Mouse (Mus musculus) MEL (cell line): Measurements from ENCODE around the gene Dglucy. TPM values are rescaled to one million over a fixed set of nuclear protein-coding genes. Genes with fewer than 3 reads are reported as not detected.
A peak's percentile ranks its signal among the peaks of the same experiment; 100 is the strongest.

ENCODE experiments used
- DNase-seq: peaks from one replicate; pipeline ENCODE4 v3.0.0; 2011; ENCODE audit warnings: low read depth, low spot score
- H3K27ac ChIP-seq: 2 replicates; pipeline ENCODE4 v1.5.1; 2012; ENCODE audit warnings: low read depth, mild to moderate bottlenecking, control low read depth, low read length, moderate library complexity; ENCODE audit not compliant: control insufficient read depth
- H3K27me3 ChIP-seq, 2 experiments: fragments of 150-350 bp in 1 of 2; sonication (generic) in 1 of 2; 2 replicates each; pipeline ENCODE4 v1.6.1; 2012; ENCODE audit warnings: low read length in 2 of 2, mild to moderate bottlenecking in 2 of 2, improper control_type of control experiment in 1 of 2, moderate library complexity in 1 of 2; ENCODE audit not compliant: insufficient read depth in 2 of 2, control insufficient read depth in 1 of 2
- H3K36me3 ChIP-seq, 2 experiments: 2 replicates each; pipeline ENCODE4 v1.6.1; 2012 to 2014; ENCODE audit warnings: low read length in 2 of 2, improper control_type of control experiment in 1 of 2, inconsistent platforms in 1 of 2, mild to moderate bottlenecking in 1 of 2; ENCODE audit not compliant: insufficient read depth in 2 of 2, control insufficient read depth in 1 of 2
- H3K4me1 ChIP-seq, 2 experiments: fragments of 150-350 bp in 1 of 2; sonication (generic) in 1 of 2; 2 replicates each; pipeline ENCODE4 v1.6.1; 2012; ENCODE audit warnings: low read length in 2 of 2, improper control_type of control experiment in 1 of 2, mild to moderate bottlenecking in 1 of 2; ENCODE audit not compliant: insufficient read depth in 2 of 2, control insufficient read depth in 1 of 2
- H3K4me3 ChIP-seq, 2 experiments: fragments of 150-350 bp in 1 of 2; sonication (generic) in 1 of 2; 2 replicates each; pipeline ENCODE4 v1.5.1; 2012; ENCODE audit warnings: low read depth in 2 of 2, low read length in 2 of 2, mild to moderate bottlenecking in 2 of 2, moderate library complexity in 2 of 2, control low read depth in 1 of 2, improper control_type of control experiment in 1 of 2; ENCODE audit not compliant: control insufficient read depth in 1 of 2, insufficient read depth in 1 of 2
- H3K79me2 ChIP-seq: 2 replicates; pipeline ENCODE4 v1.6.1; 2012; ENCODE audit warnings: mild to moderate bottlenecking, low read length, moderate library complexity; ENCODE audit not compliant: control insufficient read depth, poor library complexity, insufficient read depth
- H3K9ac ChIP-seq: 2 replicates; pipeline ENCODE4 v1.6.1; 2012; ENCODE audit warnings: low read depth, mild to moderate bottlenecking, control low read depth, low read length, moderate library complexity; ENCODE audit not compliant: control insufficient read depth, poor library complexity, severe bottlenecking
- H3K9me3 ChIP-seq: fragments of 150-350 bp; sonication (generic); replicated peaks from 2 replicates; pipeline ENCODE4 v1.6.1; 2012; ENCODE audit warnings: mild to moderate bottlenecking, low read length, improper control_type of control experiment, moderate library complexity; ENCODE audit not compliant: insufficient read depth
- CTCF ChIP-seq, 3 experiments: IDR thresholded peaks in 2 of 3; conservative IDR thresholded peaks in 1 of 3; 2 replicates each; pipeline ENCODE4 v1.5.1; 2011 to 2012; ENCODE audit warnings: low read length in 3 of 3, low read depth in 2 of 3, mild to moderate bottlenecking in 2 of 3, improper control_type of control experiment in 1 of 3, inconsistent platforms in 1 of 3, mixed read lengths in 1 of 3, moderate library complexity in 1 of 3; ENCODE audit not compliant: control insufficient read depth in 1 of 3, insufficient read depth in 1 of 3, poor library complexity in 1 of 3, severe bottlenecking in 1 of 3
- HCFC1 ChIP-seq: IDR thresholded peaks from 2 replicates; pipeline ENCODE4 v1.6.1; 2012; ENCODE audit warnings: low read depth, mild to moderate bottlenecking, inconsistent platforms, low read length, improper control_type of control experiment, moderate library complexity
- MAFK ChIP-seq: IDR thresholded peaks from 2 replicates; pipeline ENCODE4 v1.6.1; 2011; ENCODE audit warnings: low read depth, mild to moderate bottlenecking, low read length, improper control_type of control experiment, borderline replicate concordance
- MXI1 ChIP-seq: IDR thresholded peaks from 2 replicates; pipeline ENCODE4 v1.6.1; 2011; ENCODE audit warnings: mild to moderate bottlenecking, low read depth, low read length, improper control_type of control experiment
- MYB ChIP-seq: IDR thresholded peaks from 2 replicates; pipeline ENCODE4 v1.6.1; 2011; ENCODE audit warnings: mild to moderate bottlenecking, low read depth, low read length, improper control_type of control experiment
- UBTF ChIP-seq: IDR thresholded peaks from 2 replicates; pipeline ENCODE4 v1.6.1; 2012; ENCODE audit warnings: low read depth, mild to moderate bottlenecking, inconsistent platforms, low read length, improper control_type of control experiment, moderate library complexity, borderline replicate concordance; ENCODE audit not compliant: insufficient read depth
- USF1 ChIP-seq: IDR thresholded peaks from 2 replicates; pipeline ENCODE4 v1.6.1; 2014; ENCODE audit warnings: low read depth, mild to moderate bottlenecking, inconsistent platforms, low read length, improper control_type of control experiment, moderate library complexity
- ZNF384 ChIP-seq: IDR thresholded peaks from 2 replicates; pipeline ENCODE4 v1.6.1; 2012; ENCODE audit warnings: low read depth, mild to moderate bottlenecking, inconsistent platforms, low read length, improper control_type of control experiment
- polyA plus RNA-seq, 2 experiments: library from polyadenylated mRNA; stranded (reverse) in 1 of 2; unstranded in 1 of 2; fragments of >175 nt in 1 of 2; fragments of >200 nt in 1 of 2; gene quantifications; 2 replicates each; pipeline versions ENCODE4 v1.2.1 to v1.2.4; 2012; ENCODE audit warnings: low replicate concordance in 2 of 2, low read depth in 1 of 2; ENCODE audit not compliant: insufficient read length in 2 of 2, insufficient read depth in 1 of 2, missing spikeins in 1 of 2
- total RNA-seq: library from RNA; depleted of rRNA; stranded (reverse); fragments of 300-350 nt; gene quantifications from 2 replicates; pipeline ENCODE4 v1.2.3, GENCODE M21; 2012

The Dglucy gene
- total and polyA plus RNA-seq, 3 experiments = 0.03 TPM; not detected in 2

DNA sequence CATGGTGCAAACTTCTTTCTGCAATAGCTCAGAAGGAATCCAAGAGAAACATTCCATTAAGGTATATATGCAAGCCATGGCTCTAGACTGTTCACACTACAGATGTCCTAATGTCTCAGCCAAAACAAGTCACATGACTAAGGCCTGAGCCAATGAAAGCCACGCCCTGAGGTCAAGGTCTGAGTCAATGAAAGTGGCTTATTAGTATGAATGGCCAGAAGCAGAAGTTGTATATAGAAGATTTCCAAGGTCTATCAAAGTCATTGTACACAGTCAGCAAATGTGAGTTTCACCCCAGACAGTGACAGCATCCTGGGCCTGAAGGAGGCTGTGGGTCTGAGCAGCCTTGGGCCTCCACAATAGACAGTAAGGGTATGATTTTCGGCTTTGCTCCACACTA, 52.2 kb downstream of the Dglucy start:
- Histone ChIP-seq H3K79me2 (no peaks in the 10 kb centered on the region), H3K27me3 (no peaks in the 10 kb centered on the region; a peak in 1 of 4 replicates), H3K27ac (no peak overlapping the region), H3K9ac (no peak overlapping the region), H3K9me3 (no peaks in the 10 kb centered on the region), H3K36me3 (no peaks in the 10 kb centered on the region), H3K4me3 (no peak overlapping the region), H3K4me1 (no peaks in the 10 kb centered on the region)
- no peak for DNase-seq
- TF ChIP-seq CTCF (IDR thresholded peaks at IDR 0.05 in 2 of 3, conservative IDR thresholded peaks at IDR 0.05 in 1 of 3; ENCODE audit: control insufficient read depth in 1 of 3, insufficient read depth in 1 of 3, low read depth in 2 of 3, low read length in 3 of 3, poor library complexity in 1 of 3, severe bottlenecking in 1 of 3) (no peak), USF1 (peak; percentile 21; the same call in 1 of the 2 replicates)

DNA sequence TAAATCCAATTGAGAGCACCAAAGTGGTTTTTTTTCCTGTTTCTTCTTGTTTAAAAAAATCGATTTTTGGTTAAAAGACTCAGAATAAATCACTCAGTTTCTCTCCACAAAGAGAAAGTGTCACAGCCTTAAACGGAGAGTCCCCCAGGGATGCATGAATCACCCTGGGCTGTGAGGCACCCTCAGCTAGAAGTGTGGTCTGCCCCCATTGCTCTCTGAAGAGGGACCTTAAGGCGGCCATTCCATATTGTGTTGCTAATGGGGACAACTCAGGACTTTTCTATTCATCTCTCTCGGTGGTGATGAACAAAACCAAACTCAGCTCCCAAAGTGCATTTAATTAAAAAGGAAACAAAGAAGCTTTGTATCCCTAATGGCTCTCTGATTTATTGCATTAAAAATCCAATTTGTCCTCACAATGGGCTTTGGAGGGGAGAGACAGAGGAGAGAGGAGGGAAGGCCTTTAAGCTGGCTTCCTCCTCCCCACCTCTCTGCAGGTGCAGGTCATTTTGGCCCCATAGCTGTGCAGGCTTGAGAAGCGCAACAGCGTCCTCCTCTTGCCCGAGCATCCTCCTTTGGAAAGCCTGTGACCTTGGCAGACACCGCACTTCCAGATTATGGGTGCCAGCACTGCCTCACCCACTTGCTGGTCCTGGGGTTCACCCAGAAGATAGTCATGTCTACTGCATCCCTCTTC, 52.9 kb downstream of the Dglucy start:
- TF ChIP-seq UBTF (no peak), MAFK (no peak), ZNF384 (no peak)
- no peaks in the 10 kb centered on the region for H3K36me3 ChIP-seq
- no peak for DNase-seq
- no peaks in the 10 kb centered on the region for H3K79me2 ChIP-seq
- no peak overlapping the region for H3K27ac ChIP-seq
- H3K27me3 ChIP-seq = no peaks in the 10 kb centered on the region; a peak in 1 of 4 replicates
- H3K9ac ChIP-seq = no peak overlapping the region
- no peak overlapping the region for H3K4me3 ChIP-seq
- no peaks in the 10 kb centered on the region for H3K9me3 ChIP-seq
- 0 out of 4 replicates have a peak, but pooled peaks cover 0 to 1% of the 10 kb centered on the region in 2 experiments for H3K4me1 ChIP-seq

GRCm38 (mm10) chr12:100837208-100837607, 58.4 kb downstream of the Dglucy start:
- Histone ChIP-seq H3K27ac (no peak overlapping the region), H3K4me1 (peaks cover 0 to 15% of the 10 kb centered on the region in 2 experiments; a peak in 2 of 4 replicates), H3K27me3 (no peaks in the 10 kb centered on the region), H3K9ac (no peak overlapping the region), H3K79me2 (no peaks in the 10 kb centered on the region), H3K36me3 (no peaks in the 10 kb centered on the region; a peak in 1 of 4 replicates), H3K9me3 (no peaks in the 10 kb centered on the region), H3K4me3 (no peak overlapping the region)
- TF ChIP-seq MXI1 = no peak
- TF ChIP-seq HCFC1 = peak; percentile 40; the same call in 1 of the 2 replicates
- TF ChIP-seq CTCF (IDR thresholded peaks at IDR 0.05 in 2 of 3, conservative IDR thresholded peaks at IDR 0.05 in 1 of 3; ENCODE audit: control insufficient read depth in 1 of 3, insufficient read depth in 1 of 3, low read depth in 2 of 3, low read length in 3 of 3, poor library complexity in 1 of 3, severe bottlenecking in 1 of 3) = no peak
- TF ChIP-seq MYB = no peak
- DNase-seq = peak; percentile 69
